Mouse (Mus musculus) stomach, embryonic 16.5 days (tissue): ENCODE results near the gene Fam198b. TPM values are rescaled to one million over a fixed set of nuclear protein-coding genes. Genes with fewer than 3 reads are reported as not detected.

Experiments
- ATAC-seq: fragments of 200-750 bp; cut with Nextera tagmentation; 2 replicates; pipeline ENCODE4 v1.8.0; 2017; ENCODE audit warnings: moderate number of reproducible peaks, moderate TSS enrichment; ENCODE audit not compliant: insufficient read depth, low FRiP score
- H3K27ac ChIP-seq: fragments of 300-500 bp; sonication (generic); 2 replicates; pipeline ENCODE4 v1.5.1; 2014; ENCODE audit warnings: low read length
- H3K27me3 ChIP-seq: fragments of 300-500 bp; sonication (generic); 2 replicates; pipeline ENCODE4 v1.6.1; 2014; ENCODE audit warnings: low read length, control low read depth, mixed read lengths; ENCODE audit not compliant: control insufficient read depth, insufficient read depth
- H3K36me3 ChIP-seq: fragments of 300-500 bp; sonication (generic); 2 replicates; pipeline ENCODE4 v1.6.1; 2014; ENCODE audit warnings: low read length; ENCODE audit not compliant: control insufficient read depth, insufficient read depth
- H3K4me1 ChIP-seq: fragments of 300-500 bp; sonication (generic); 2 replicates; pipeline ENCODE4 v1.6.1; 2014; ENCODE audit warnings: low read length, control low read depth, mixed read lengths; ENCODE audit not compliant: control insufficient read depth, insufficient read depth
- H3K4me2 ChIP-seq: fragments of 300-500 bp; sonication (generic); 2 replicates; pipeline ENCODE4 v1.6.1; 2014; ENCODE audit warnings: low read depth, low read length, mixed read lengths
- H3K4me3 ChIP-seq: fragments of 300-500 bp; sonication (generic); replicated peaks from 2 replicates; pipeline ENCODE4 v1.5.1; 2014; ENCODE audit warnings: mild to moderate bottlenecking, low read length
- H3K9ac ChIP-seq: fragments of 300-500 bp; sonication (generic); 2 replicates; pipeline ENCODE4 v1.6.1; 2014; ENCODE audit warnings: low read length
- H3K9me3 ChIP-seq: fragments of 300-500 bp; sonication (generic); replicated peaks from 2 replicates; pipeline ENCODE4 v1.6.1; 2016; ENCODE audit warnings: low read length, control low read depth; ENCODE audit not compliant: control insufficient read depth
- WGBS: fragments of 180-500 bp; shearing (Covaris S2); extraction: QIAGEN DNeasy Blood & Tissue Kit; methylation state at CpG from one replicate; pipeline ENCODE4 v1.1.7; 2014; 5-methylcytosine and 5-hydroxymethylcytosine counted together
- polyA plus RNA-seq: library from polyadenylated mRNA; unstranded; fragments of >200 nt; fragmentation: Nextera tagmentation; extraction: Ambion mirVana; gene quantifications from 2 replicates; pipeline ENCODE4 v1.2.1, GENCODE M21; 2015

The Fam198b gene
- polyA plus RNA-seq, 1 experiment from 2014 or later: 19.5 TPM

DNA sequence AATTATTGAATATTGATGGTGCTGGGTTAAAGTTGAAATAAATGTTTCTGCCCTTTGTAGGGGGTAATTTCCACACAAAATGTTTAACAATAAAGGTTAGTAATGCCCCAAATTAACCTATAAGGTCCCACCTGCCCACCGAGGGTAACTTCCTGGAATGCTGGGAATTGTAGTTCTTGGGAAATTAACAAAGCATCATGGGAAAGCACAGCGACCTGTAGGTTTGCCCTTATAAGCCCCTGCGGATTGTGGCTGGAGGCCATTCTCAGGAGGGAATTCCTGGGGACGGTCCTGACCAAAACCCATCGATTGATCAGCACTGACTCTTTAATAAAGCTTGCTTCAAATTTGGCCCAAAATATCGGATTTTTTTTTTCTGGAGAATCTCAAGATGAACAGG, 33.7 kb upstream of the Fam198b start:
- H3K4me3 ChIP-seq: no peak overlapping the region
- H3K27ac ChIP-seq: no peak overlapping the region
- H3K9me3 ChIP-seq: no peaks in the 10 kb centered on the region
- 42% methylated on average over 6 of the region's 6 CpGs for WGBS
- no peak overlapping the region for H3K4me2 ChIP-seq
- H3K27me3 ChIP-seq: no peaks in the 10 kb centered on the region
- 0 out of 2 replicates have a peak, but pooled peaks cover 2% of the 10 kb centered on the region for H3K4me1 ChIP-seq
- no peaks in the 10 kb centered on the region for H3K36me3 ChIP-seq
- no peak for ATAC-seq
- H3K9ac ChIP-seq: no peak overlapping the region

- Histone ChIP-seq H3K4me3 (no peak overlapping the region), H3K9me3 (no peaks in the 10 kb centered on the region), H3K4me2 (no peak overlapping the region), H3K27me3 (no peaks in the 10 kb centered on the region), H3K4me1 (0 out of 2 replicates have a peak, but pooled peaks cover 2% of the 10 kb centered on the region), H3K9ac (no peak overlapping the region), H3K36me3 (no peaks in the 10 kb centered on the region), H3K27ac (no peak overlapping the region)
- ATAC-seq: no peak
- WGBS: 58% methylated on average over 3 of the region's 3 CpGs
These were observed 32.2 kb upstream of the Fam198b start for GRCm38 (mm10) chr3:79852108-79852507.

DNA sequence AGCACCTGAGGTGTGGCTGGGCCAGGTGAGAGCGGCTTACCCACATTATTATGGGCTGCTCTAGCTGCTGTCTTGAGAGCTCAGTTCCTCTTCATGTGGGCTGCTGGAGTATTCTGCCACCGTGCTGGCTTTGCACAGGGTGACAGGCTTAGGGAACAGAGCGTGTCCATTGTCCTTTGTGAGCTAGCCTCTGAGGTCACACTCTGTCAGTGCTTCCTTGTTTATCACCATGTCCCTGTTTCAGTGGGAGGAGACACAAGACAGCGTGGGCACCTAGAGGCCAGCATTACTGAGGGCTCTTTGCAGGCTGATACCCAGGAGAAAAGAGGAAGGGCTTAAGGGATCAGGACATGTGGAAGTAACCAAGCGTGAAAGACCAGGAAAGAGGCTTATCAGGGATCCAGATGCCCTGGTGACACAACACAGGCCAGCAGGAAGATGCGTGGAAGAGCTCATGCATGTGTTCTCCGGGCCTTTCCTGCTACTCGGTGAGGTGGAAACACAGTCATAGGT, 31.6 kb upstream of the Fam198b start, which contains the start of gene Tmem144:
Gene Tmem144 (minus strand): TSS at position 120 of the 513 bp plus-strand sequence.
- 0 out of 2 replicates have a peak, but pooled peaks cover 2% of the 10 kb centered on the region for H3K4me1 ChIP-seq
- no peaks in the 10 kb centered on the region for H3K9me3 ChIP-seq
- H3K36me3 ChIP-seq: no peaks in the 10 kb centered on the region
- peak within 1 kb of the TSS; percentile 0; the same call in 1 of the 2 replicates for H3K27ac ChIP-seq
- no peaks in the 10 kb centered on the region for H3K27me3 ChIP-seq
- no peak within 1 kb of the TSS for H3K4me2 ChIP-seq
- WGBS: 63% methylated on average over 8 of the region's 8 CpGs
- H3K4me3 ChIP-seq: no peak within 1 kb of the TSS
- 0 out of 2 replicates have a peak within 1 kb of the TSS, but pooled peaks have one; percentile 7 for H3K9ac ChIP-seq
- peak; percentile 46; the same call in 1 of the 2 replicates for ATAC-seq

DNA sequence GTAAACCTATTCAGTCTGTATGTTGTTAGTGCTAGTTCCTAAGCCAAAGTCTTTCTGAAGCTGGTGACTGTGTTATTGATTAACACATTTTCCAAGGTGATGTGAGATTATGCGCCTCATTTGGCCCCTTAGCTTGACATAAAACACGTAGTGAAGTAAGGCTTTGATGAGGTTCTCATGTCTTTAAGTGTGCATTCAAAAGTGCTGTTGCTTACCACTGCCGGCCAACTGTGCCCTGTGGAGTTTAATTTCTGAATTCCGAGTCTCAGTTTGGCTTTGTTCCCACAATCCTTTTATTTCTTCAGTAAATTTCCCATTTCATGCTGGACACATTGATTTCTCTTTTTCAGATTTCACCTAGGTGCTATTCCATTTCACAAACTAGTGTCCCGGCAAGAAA, 26.6 kb upstream of the Fam198b start:
- 62% methylated on average over 5 of the region's 5 CpGs for WGBS
- H3K36me3 ChIP-seq: no peaks in the 10 kb centered on the region
- no peak overlapping the region for H3K4me3 ChIP-seq
- no peak overlapping the region for H3K27ac ChIP-seq
- H3K9me3 ChIP-seq: no peaks in the 10 kb centered on the region
- no peak for ATAC-seq
- H3K27me3 ChIP-seq: no peaks in the 10 kb centered on the region
- H3K4me2 ChIP-seq: no peak overlapping the region
- no peak overlapping the region for H3K9ac ChIP-seq
- no peaks in the 10 kb centered on the region for H3K4me1 ChIP-seq

GRCm38 (mm10) chr3:79858221-79858620, 26.1 kb upstream of the Fam198b start:
- H3K36me3 ChIP-seq: no peaks in the 10 kb centered on the region
- no peak overlapping the region for H3K4me2 ChIP-seq
- no peaks in the 10 kb centered on the region for H3K9me3 ChIP-seq
- WGBS: 71% methylated on average over 3 of the region's 3 CpGs
- H3K27me3 ChIP-seq: no peaks in the 10 kb centered on the region
- H3K4me1 ChIP-seq: no peaks in the 10 kb centered on the region
- H3K27ac ChIP-seq: no peak overlapping the region
- H3K9ac ChIP-seq: no peak overlapping the region
- H3K4me3 ChIP-seq: no peak overlapping the region
- no peak for ATAC-seq

DNA sequence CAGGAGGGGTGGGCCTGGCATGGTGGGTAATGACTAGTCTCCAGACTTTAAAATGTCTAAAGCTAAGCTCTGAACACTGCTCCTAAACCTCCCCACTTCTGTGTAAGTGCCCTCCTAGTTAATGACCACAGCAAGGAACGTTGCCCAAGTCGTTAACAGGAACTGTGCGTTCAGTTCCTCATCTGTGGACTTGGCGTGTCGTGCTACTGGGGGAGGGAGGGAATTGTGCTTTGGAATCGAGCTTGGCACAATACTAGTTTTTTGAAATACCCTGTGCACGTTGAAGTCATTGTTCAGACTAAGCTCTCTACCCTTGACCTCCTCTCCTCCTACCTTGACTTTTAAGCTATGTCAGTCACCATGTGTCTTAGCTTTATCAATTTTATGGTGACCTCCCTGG, 19.5 kb upstream of the Fam198b start:
- Histone ChIP-seq H3K4me1 (no peaks in the 10 kb centered on the region), H3K4me3 (no peak overlapping the region), H3K27me3 (no peaks in the 10 kb centered on the region), H3K27ac (no peak overlapping the region), H3K9ac (no peak overlapping the region), H3K4me2 (no peak overlapping the region), H3K36me3 (no peaks in the 10 kb centered on the region), H3K9me3 (no peaks in the 10 kb centered on the region)
- WGBS: 68% methylated on average over 7 of the region's 7 CpGs
- ATAC-seq: no peak

DNA sequence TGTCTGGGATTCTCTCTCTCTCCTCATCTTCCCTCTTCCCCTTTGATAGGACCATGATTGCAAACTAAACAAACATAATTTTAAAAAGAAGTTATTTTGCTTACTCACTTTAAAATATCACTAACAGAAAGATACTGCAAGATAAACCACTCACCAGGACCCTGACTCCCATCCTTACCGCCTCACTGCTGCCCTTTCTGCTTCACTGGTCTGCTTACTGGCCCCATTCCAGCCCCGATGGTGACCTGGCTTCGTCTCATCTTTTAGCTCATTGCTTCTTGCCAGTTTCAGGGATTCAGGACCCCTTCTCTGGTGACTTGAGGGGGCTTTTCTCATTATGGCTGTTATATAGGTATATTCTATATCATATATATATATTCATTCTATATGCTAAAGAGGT, 18.2 kb upstream of the Fam198b start:
- no peak for ATAC-seq
- no peaks in the 10 kb centered on the region for H3K9me3 ChIP-seq
- no peaks in the 10 kb centered on the region for H3K36me3 ChIP-seq

DNA sequence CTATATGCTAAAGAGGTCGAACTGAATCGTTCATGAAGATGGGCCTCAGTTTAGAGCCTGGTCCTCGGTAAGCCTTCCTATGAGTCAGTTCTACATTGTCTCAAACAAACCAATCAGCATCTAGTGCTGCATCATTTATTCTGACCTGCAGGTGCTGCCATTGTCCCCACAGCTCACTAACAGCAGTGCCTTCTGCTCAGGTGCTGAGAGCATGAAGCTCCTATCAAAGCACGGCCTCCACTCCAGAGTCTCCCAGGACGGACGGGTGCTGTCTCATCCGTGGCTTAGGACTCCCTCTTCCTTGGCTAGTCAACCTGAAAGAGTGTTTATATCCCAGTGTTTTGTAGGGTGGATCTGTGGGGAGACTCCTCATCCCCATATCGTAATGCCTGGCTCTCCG, 17.8 kb upstream of the Fam198b start:
- WGBS: 86% methylated on average over 9 of the region's 9 CpGs
- no peak overlapping the region for H3K27ac ChIP-seq
- H3K4me2 ChIP-seq: no peak overlapping the region
- H3K4me3 ChIP-seq: no peak overlapping the region
- ATAC-seq: no peak
- H3K9me3 ChIP-seq: no peaks in the 10 kb centered on the region
- no peaks in the 10 kb centered on the region for H3K27me3 ChIP-seq
- H3K36me3 ChIP-seq: no peaks in the 10 kb centered on the region
- no peaks in the 10 kb centered on the region for H3K4me1 ChIP-seq
- H3K9ac ChIP-seq: no peak overlapping the region

More for the DNA sequence above, 18.2 kb upstream of the Fam198b start:
- Histone ChIP-seq H3K9ac (no peak overlapping the region), H3K4me3 (no peak overlapping the region), H3K27ac (no peak overlapping the region), H3K4me1 (no peaks in the 10 kb centered on the region), H3K27me3 (no peaks in the 10 kb centered on the region), H3K4me2 (no peak overlapping the region)
- WGBS: 84% methylated on average over 3 of the region's 3 CpGs

DNA sequence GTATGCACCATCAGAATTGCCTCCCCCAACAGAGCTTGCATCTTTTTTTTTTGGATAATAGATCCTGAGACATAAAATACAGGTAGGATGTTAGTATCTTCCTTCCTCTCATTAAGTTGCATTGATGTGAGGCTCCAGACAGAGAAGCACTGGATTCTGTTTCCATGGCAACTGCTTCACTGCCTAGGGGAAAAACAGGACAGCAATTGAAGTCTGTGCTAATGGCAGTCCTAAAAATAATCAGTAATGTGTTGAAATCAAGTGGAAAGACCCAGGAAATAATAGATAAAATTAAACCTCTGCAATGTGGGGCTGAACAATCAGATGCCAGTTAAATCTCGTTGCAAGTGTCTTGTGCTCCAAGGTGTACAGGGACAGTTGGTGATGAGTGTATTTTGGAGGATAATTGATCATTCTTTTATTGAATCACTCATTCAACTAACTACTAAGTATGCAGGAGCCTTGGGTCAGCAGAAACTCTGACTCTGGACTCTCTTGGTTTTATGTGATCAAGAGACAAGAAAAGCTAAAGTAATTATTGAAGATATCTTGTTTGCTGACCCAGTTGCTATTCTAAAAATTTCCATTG, 17.1 kb upstream of the Fam198b start:
- Histone ChIP-seq H3K4me3 (no peak overlapping the region), H3K27me3 (no peaks in the 10 kb centered on the region), H3K9ac (no peak overlapping the region), H3K9me3 (no peaks in the 10 kb centered on the region), H3K4me2 (no peak overlapping the region), H3K36me3 (no peaks in the 10 kb centered on the region), H3K27ac (no peak overlapping the region), H3K4me1 (no peaks in the 10 kb centered on the region)
- 62% methylated on average over 1 of the region's 1 CpGs for WGBS
- ATAC-seq: no peak
